Mouse (Mus musculus): Measurements from ENCODE around the gene Zfp609. TPM values are rescaled to one million over a fixed set of nuclear protein-coding genes. Genes with fewer than 3 reads are reported as not detected.
"Not testable (repeated sequence)": the region's sequence is repeated elsewhere in the genome, so short reads cannot be mapped to it uniquely, and the experiment has no call there.

The Zfp609 gene
- polyA plus RNA-seq, 1 experiment from 2014 or later = 6.9 TPM

GRCm38 (mm10) chr9:65657218-65657617, 170.1 kb downstream of the Zfp609 start:
- no peaks in the 10 kb centered on the region for H3K27me3 ChIP-seq
- no peaks in the 10 kb centered on the region for H3K36me3 ChIP-seq
- H3K9me3 ChIP-seq = no peaks in the 10 kb centered on the region
- H3K4me1 ChIP-seq = no peaks in the 10 kb centered on the region
- 84% methylated on average over 3 of the region's 3 CpGs for WGBS
- H3K9ac ChIP-seq = no peak overlapping the region
- H3K4me2 ChIP-seq = no peak overlapping the region
- no peak overlapping the region for H3K4me3 ChIP-seq
- no peak overlapping the region for H3K27ac ChIP-seq
- no peak for ATAC-seq (ENCODE audit: insufficient number of reproducible peaks, low FRiP score, low TSS enrichment, low read depth)

GRCm38 (mm10) chr9:65655540-65655939, 171.8 kb downstream of the Zfp609 start:
- no peaks in the 10 kb centered on the region for H3K36me3 ChIP-seq
- no peak overlapping the region for H3K4me3 ChIP-seq
- H3K27me3 ChIP-seq = no peaks in the 10 kb centered on the region
- no peak overlapping the region for H3K27ac ChIP-seq
- H3K4me1 ChIP-seq = no peaks in the 10 kb centered on the region
- no peak overlapping the region for H3K4me2 ChIP-seq
- no peak for ATAC-seq (ENCODE audit: insufficient number of reproducible peaks, low FRiP score, low TSS enrichment, low read depth)
- H3K9ac ChIP-seq = no peak overlapping the region
- WGBS = 79% methylated on average over 8 of the region's 8 CpGs
- H3K9me3 ChIP-seq = no peaks in the 10 kb centered on the region

DNA sequence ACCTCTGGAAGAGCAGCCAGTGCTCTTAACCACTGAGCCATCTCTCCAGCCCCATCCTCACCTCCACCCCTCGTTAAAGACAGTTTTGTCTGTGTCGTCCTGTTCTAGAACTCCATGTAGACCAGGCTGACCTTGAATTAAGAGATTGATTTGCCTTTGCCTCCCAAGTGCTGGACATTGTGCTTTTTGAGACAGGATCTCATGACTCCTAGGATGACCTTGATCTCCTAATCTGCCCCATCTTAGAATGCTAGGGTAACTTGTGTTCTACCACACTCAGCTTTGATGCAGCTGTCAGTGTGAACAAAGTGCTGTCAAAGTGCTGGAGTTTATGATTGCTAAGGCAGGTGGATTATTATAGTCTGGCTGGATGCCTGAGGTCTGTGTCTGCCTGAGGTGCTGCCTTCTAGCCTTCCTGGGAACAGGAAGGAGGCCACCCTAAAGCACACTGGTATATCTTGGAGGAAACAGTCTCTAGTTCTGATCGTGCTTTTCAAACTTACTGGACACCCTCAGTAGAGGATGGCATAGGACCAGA, 172.6 kb downstream of the Zfp609 start:
- H3K9me3 ChIP-seq = no peaks in the 10 kb centered on the region
- H3K4me3 ChIP-seq = no peak overlapping the region
- no peak for ATAC-seq (ENCODE audit: insufficient number of reproducible peaks, low FRiP score, low TSS enrichment, low read depth)
- H3K9ac ChIP-seq = no peak overlapping the region
- H3K36me3 ChIP-seq = no peaks in the 10 kb centered on the region
- no peak overlapping the region for H3K4me2 ChIP-seq
- no peaks in the 10 kb centered on the region for H3K4me1 ChIP-seq
- 85% methylated on average over 3 of the region's 3 CpGs for WGBS
- H3K27me3 ChIP-seq = no peaks in the 10 kb centered on the region
- no peak overlapping the region for H3K27ac ChIP-seq

GRCm38 (mm10) chr9:65653741-65654140, 173.6 kb downstream of the Zfp609 start:
- H3K9ac ChIP-seq = no peak overlapping the region
- no peaks in the 10 kb centered on the region for H3K9me3 ChIP-seq
- H3K27me3 ChIP-seq = no peaks in the 10 kb centered on the region
- 87% methylated on average over 4 of the region's 4 CpGs for WGBS
- ATAC-seq (ENCODE audit: insufficient number of reproducible peaks, low FRiP score, low TSS enrichment, low read depth) = no peak
- no peak overlapping the region for H3K4me3 ChIP-seq
- no peaks in the 10 kb centered on the region for H3K4me1 ChIP-seq
- H3K4me2 ChIP-seq = no peak overlapping the region
- H3K36me3 ChIP-seq = no peaks in the 10 kb centered on the region
- H3K27ac ChIP-seq = no peak overlapping the region

DNA sequence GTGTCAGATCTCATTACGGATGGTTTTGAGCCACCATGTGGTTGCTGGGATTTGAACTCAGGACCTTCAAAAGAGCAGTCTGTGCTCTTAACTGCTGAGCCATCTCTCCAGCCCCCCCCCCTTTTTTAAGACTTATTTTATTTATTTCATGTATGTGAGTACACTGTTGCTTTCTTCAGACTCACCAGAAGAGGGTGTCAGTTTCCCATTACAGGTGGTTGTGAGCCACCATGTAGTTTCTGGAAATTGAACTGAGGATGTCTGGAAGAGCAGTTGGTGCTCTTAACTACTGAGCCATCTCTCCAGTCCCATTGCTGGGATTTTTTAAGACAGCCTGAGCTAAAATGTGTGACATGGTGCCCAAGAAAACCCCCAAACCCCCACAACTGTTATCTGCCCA, 175.4 kb downstream of the Zfp609 start:
- 87% methylated on average over 1 of the region's 1 CpGs for WGBS
- H3K36me3 ChIP-seq; H3K27me3 ChIP-seq; H3K4me3 ChIP-seq; H3K27ac ChIP-seq; H3K9me3 ChIP-seq; H3K4me1 ChIP-seq; H3K9ac ChIP-seq; H3K4me2 ChIP-seq; ATAC-seq (ENCODE audit: insufficient number of reproducible peaks, low FRiP score, low TSS enrichment, low read depth): not testable (repeated sequence)

DNA sequence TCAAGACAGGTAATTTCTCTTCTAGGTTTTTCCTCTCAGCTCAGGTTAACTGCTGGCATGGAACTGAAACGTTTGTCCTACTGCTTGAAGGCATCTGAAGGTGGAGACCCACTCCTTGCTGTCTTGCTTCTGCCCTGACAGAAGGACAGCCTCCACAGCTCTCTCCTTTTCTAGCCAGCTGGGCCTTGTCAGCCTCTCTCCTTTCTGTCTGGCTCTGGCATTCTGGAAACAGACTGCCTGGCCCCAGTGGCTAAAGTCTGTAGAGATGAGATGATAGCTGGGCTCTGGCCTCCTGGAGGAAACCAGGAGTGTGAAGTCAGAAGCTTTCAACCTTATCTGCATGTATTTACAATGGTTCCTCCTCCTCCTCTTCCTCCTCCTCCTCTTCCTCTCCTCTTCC, 177.4 kb downstream of the Zfp609 start:
- ATAC-seq (ENCODE audit: insufficient number of reproducible peaks, low FRiP score, low TSS enrichment, low read depth) = no peak
- 40% methylated on average over 1 of the region's 1 CpGs for WGBS
- Histone ChIP-seq H3K4me2 (no peak overlapping the region), H3K36me3 (no peaks in the 10 kb centered on the region), H3K9me3 (no peaks in the 10 kb centered on the region), H3K4me3 (no peak overlapping the region), H3K27ac (no peak overlapping the region), H3K9ac (no peak overlapping the region), H3K27me3 (no peaks in the 10 kb centered on the region), H3K4me1 (peaks cover 6% of the 10 kb centered on the region)

DNA sequence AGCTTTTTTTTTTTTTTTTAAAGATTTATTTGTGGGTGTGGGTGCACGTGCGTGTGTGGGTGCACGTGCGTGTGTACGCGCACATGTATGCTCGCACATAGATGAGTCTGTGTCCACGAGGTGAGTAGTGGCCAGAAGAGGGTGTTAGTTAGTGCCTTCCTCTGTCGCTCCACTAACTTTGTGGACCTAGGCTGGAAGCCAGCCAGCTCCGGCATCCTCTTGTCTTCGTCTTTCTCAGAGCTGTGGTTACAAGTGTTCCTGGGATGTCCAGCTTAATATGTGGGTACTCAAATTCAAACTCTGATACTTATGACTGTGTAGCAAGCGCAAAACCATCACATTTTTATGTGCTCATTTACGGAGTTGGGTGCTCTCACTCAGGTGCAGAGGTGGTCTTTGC, 178.6 kb downstream of the Zfp609 start:
- H3K27me3 ChIP-seq = no peaks in the 10 kb centered on the region
- no peaks in the 10 kb centered on the region for H3K36me3 ChIP-seq
- 92% methylated on average over 13 of the region's 13 CpGs for WGBS
- no peak overlapping the region for H3K27ac ChIP-seq
- no peak overlapping the region for H3K4me3 ChIP-seq
- H3K4me2 ChIP-seq = no peak overlapping the region
- no peak for ATAC-seq (ENCODE audit: insufficient number of reproducible peaks, low FRiP score, low TSS enrichment, low read depth)
- H3K4me1 ChIP-seq = peaks cover 6% of the 10 kb centered on the region
- no peak overlapping the region for H3K9ac ChIP-seq
- H3K9me3 ChIP-seq = no peaks in the 10 kb centered on the region

DNA sequence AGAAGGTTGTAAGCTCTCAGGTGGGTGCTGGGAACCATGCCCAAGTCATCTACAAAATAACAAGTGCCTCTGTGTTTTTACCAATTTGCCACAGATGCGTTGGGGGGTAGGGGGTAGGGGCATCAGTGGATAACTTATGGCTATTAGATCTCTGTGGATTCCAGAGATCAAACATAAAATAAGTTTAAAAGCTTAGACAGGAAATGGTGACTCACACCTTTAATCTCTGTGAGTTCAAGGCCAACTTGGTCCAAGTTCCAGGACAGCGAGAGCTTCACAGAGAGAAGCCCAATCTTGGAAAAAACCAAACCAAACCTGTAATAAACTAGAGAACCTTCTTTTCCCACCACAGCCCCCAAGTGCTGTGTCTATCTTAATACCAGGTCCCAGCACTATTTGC, 180.6 kb downstream of the Zfp609 start:
- H3K9ac ChIP-seq = no peak overlapping the region
- no peak overlapping the region for H3K27ac ChIP-seq
- H3K4me1 ChIP-seq = peaks cover 9% of the 10 kb centered on the region
- H3K36me3 ChIP-seq = no peaks in the 10 kb centered on the region
- H3K4me2 ChIP-seq = no peak overlapping the region
- WGBS = 87% methylated on average over 2 of the region's 2 CpGs
- no peak overlapping the region for H3K4me3 ChIP-seq
- H3K9me3 ChIP-seq = no peaks in the 10 kb centered on the region
- no peak for ATAC-seq (ENCODE audit: insufficient number of reproducible peaks, low FRiP score, low TSS enrichment, low read depth)
- no peaks in the 10 kb centered on the region for H3K27me3 ChIP-seq

DNA sequence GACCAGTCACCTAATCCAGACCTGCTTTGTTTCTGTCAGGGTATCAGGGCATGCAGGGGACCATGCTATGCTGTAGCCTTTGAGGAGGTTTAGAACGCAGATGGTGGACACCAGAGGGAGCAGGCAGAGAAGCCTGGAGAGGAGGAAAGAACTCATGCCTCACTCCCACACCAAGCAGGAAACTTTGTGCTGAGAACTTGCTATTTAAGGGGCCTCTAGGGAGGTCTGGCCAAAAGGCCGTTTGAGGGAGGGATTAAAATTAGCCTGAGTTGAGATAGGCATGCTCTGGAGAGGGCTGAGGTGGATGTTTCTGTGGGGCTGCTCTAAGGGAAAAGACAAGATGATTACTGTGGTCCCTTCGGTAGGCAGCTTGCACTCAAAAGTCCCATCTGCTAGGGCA, 181.4 kb downstream of the Zfp609 start:
- Histone ChIP-seq H3K4me1 (peaks cover 15% of the 10 kb centered on the region), H3K9me3 (no peaks in the 10 kb centered on the region), H3K4me2 (no peak overlapping the region), H3K27ac (no peak overlapping the region), H3K9ac (no peak overlapping the region), H3K4me3 (no peak overlapping the region), H3K27me3 (no peaks in the 10 kb centered on the region), H3K36me3 (no peaks in the 10 kb centered on the region)
- 52% methylated on average over 3 of the region's 3 CpGs for WGBS
- no peak for ATAC-seq (ENCODE audit: insufficient number of reproducible peaks, low FRiP score, low TSS enrichment, low read depth)

GRCm38 (mm10) chr9:65644960-65645359, 182.4 kb downstream of the Zfp609 start:
- H3K4me2 ChIP-seq = no peak overlapping the region
- no peak for ATAC-seq (ENCODE audit: insufficient number of reproducible peaks, low FRiP score, low TSS enrichment, low read depth)
- H3K4me3 ChIP-seq = no peak overlapping the region
- no peak overlapping the region for H3K9ac ChIP-seq
- 87% methylated on average over 4 of the region's 4 CpGs for WGBS
- no peaks in the 10 kb centered on the region for H3K36me3 ChIP-seq
- H3K4me1 ChIP-seq = peaks cover 22% of the 10 kb centered on the region
- no peak overlapping the region for H3K27ac ChIP-seq
- H3K27me3 ChIP-seq = no peaks in the 10 kb centered on the region
- no peaks in the 10 kb centered on the region for H3K9me3 ChIP-seq

- H3K4me2 ChIP-seq = no peak overlapping the region
- peaks cover 22% of the 10 kb centered on the region for H3K4me1 ChIP-seq
- no peaks in the 10 kb centered on the region for H3K9me3 ChIP-seq
- H3K9ac ChIP-seq = no peak overlapping the region
- ATAC-seq (ENCODE audit: insufficient number of reproducible peaks, low FRiP score, low TSS enrichment, low read depth) = no peak
- H3K4me3 ChIP-seq = no peak overlapping the region
- no peaks in the 10 kb centered on the region for H3K36me3 ChIP-seq
- no peaks in the 10 kb centered on the region for H3K27me3 ChIP-seq
- H3K27ac ChIP-seq = no peak overlapping the region
Observed at GRCm38 (mm10) chr9:65642546-65642945, 184.8 kb downstream of the Zfp609 start.

Measured in limb, embryonic 15.5 days (tissue).